Mouse (Mus musculus) intestine, embryonic 14.5 days (tissue): Measurements from ENCODE around the gene Cyp2w1. TPM values are rescaled to one million over a fixed set of nuclear protein-coding genes. Genes with fewer than 3 reads are reported as not detected.

ENCODE experiments used
- ATAC-seq: fragments of 200-750 bp; cut with Nextera tagmentation; replicated peaks from 2 replicates; pipeline ENCODE4 v1.8.0; 2017; ENCODE audit warnings: low read depth, moderate number of reproducible peaks, moderate TSS enrichment, moderate library complexity; ENCODE audit not compliant: low FRiP score, low TSS enrichment
- DNase-seq: peaks from one replicate; pipeline ENCODE4 v3.0.0-alpha.2; 2018; ENCODE audit warnings: low spot score
- H3K27ac ChIP-seq: fragments of 300-500 bp; sonication (generic); 2 replicates; pipeline ENCODE4 v1.5.1; 2014; ENCODE audit warnings: low read depth, mild to moderate bottlenecking, control low read depth
- H3K27me3 ChIP-seq: fragments of 300-500 bp; sonication (generic); replicated peaks from 2 replicates; pipeline ENCODE4 v1.6.1; 2014; ENCODE audit warnings: low read length, control low read depth; ENCODE audit not compliant: control insufficient read depth, insufficient read depth
- H3K36me3 ChIP-seq: fragments of 300-500 bp; sonication (generic); 2 replicates; pipeline ENCODE4 v1.6.1; 2014; ENCODE audit warnings: low read length, control low read depth; ENCODE audit not compliant: control insufficient read depth, insufficient read depth
- H3K4me1 ChIP-seq: fragments of 300-500 bp; sonication (generic); replicated peaks from 2 replicates; pipeline ENCODE4 v1.6.1; 2014; ENCODE audit warnings: low read length, control low read depth, mixed read lengths; ENCODE audit not compliant: control insufficient read depth, insufficient read depth
- H3K4me2 ChIP-seq: fragments of 300-500 bp; sonication (generic); 2 replicates; pipeline ENCODE4 v1.6.1; 2014; ENCODE audit warnings: low read length
- H3K4me3 ChIP-seq: fragments of 300-500 bp; sonication (generic); 2 replicates; pipeline ENCODE4 v1.5.1; 2014; ENCODE audit warnings: low read depth, low read length, control low read depth, mixed read lengths
- H3K9ac ChIP-seq: fragments of 300-500 bp; sonication (generic); 2 replicates; pipeline ENCODE4 v1.6.1; 2014; ENCODE audit warnings: mild to moderate bottlenecking, low read length
- H3K9me3 ChIP-seq: fragments of 300-500 bp; sonication (generic); 2 replicates; pipeline ENCODE4 v1.6.1; 2016; ENCODE audit warnings: low read length, control low read depth; ENCODE audit not compliant: control insufficient read depth
- WGBS: fragments of 180-500 bp; shearing (Covaris S2); extraction: QIAGEN DNeasy Blood & Tissue Kit; methylation state at CpG from one replicate; pipeline ENCODE4 v1.1.7; 2014; 5-methylcytosine and 5-hydroxymethylcytosine counted together
- polyA plus RNA-seq: library from polyadenylated mRNA; unstranded; fragments of >200 nt; fragmentation: Nextera tagmentation; extraction: Ambion mirVana; gene quantifications from 2 replicates; pipeline ENCODE4 v1.2.1, GENCODE M21; 2014

Cyp2w1 gene
- 5.9 and 9.1 TPM in 2 replicates for polyA plus RNA-seq

GRCm38 (mm10) chr5:139352317-139352716, at the start of gene Cyp2w1:
TSS of gene Cyp2w1 (plus strand) at chr5:139352617.
- ATAC-seq (no peak), DNase-seq (no peak)
- H3K36me3 ChIP-seq = no peaks in the 10 kb centered on the region
- peak within 1 kb of the TSS; percentile 70 for H3K27ac ChIP-seq
- no peaks in the 10 kb centered on the region for H3K9me3 ChIP-seq
- H3K4me1 ChIP-seq = peaks cover 14% of the 10 kb centered on the region
- 41% methylated on average over 6 of the region's 6 CpGs for WGBS
- H3K27me3 ChIP-seq = no peaks in the 10 kb centered on the region
- peak within 1 kb of the TSS; percentile 25; the same call in 1 of the 2 replicates for H3K4me2 ChIP-seq
- H3K9ac ChIP-seq = 0 out of 2 replicates have a peak within 1 kb of the TSS, but pooled peaks have one; percentile 7
- H3K4me3 ChIP-seq = no peak within 1 kb of the TSS

DNA sequence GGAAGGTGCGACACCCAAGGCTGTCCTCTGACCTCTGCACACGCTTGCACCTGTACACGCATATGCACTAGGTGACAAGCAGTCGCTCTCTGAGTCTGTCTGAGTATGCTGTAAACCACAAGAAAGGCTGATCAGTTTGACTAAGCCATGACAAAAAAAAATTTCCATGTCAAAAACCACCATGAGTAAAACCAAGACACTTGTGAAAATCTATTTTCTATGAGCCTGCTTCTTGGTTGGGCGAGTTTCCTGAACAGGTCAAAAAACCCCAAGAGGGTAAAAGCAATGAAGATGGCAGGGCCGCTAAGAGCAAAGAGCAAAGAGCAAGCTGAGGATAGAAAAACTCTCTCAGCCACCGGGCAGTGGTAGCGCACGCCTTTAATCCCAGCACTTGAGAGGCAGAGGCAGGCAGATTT, 48.8 kb upstream of the Cyp2w1 start:
- DNase-seq (no peak), ATAC-seq (no peak)
- peaks cover 4% of the 10 kb centered on the region; the same call in 1 of the 2 replicates for H3K4me1 ChIP-seq
- 87% methylated on average over 9 of the region's 9 CpGs for WGBS
- no peaks in the 10 kb centered on the region for H3K9me3 ChIP-seq
- no peak overlapping the region for H3K9ac ChIP-seq
- H3K4me3 ChIP-seq = no peak overlapping the region
- H3K27ac ChIP-seq = no peak overlapping the region
- no peak overlapping the region for H3K4me2 ChIP-seq
- no peaks in the 10 kb centered on the region for H3K27me3 ChIP-seq
- no peaks in the 10 kb centered on the region for H3K36me3 ChIP-seq

DNA sequence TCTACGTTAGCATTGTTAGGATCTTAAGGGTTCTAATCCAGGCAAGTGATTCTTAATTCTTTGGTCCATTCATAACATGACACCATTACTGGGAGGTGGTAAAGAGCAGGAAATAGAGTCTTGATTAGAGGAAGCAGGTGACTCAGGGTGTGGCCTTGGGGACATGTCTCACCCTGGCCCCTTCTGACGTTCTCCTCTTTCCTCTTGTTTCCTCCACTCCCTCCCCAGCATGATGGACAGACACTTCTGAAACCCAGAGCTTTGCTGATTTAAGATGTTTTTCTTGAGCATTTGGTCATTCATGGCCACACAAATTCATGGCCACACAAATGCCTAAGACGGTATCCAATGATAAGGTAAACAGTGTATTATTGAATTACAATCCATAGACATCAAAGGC, 42.5 kb upstream of the Cyp2w1 start:
- no peak overlapping the region for H3K9ac ChIP-seq
- WGBS = 76% methylated on average over 3 of the region's 3 CpGs
- H3K9me3 ChIP-seq = no peaks in the 10 kb centered on the region
- H3K4me1 ChIP-seq = no peaks in the 10 kb centered on the region
- H3K4me3 ChIP-seq = no peak overlapping the region
- H3K27ac ChIP-seq = no peak overlapping the region
- H3K36me3 ChIP-seq = no peaks in the 10 kb centered on the region
- DNase-seq (no peak), ATAC-seq (no peak)
- H3K27me3 ChIP-seq = no peaks in the 10 kb centered on the region
- no peak overlapping the region for H3K4me2 ChIP-seq

DNA sequence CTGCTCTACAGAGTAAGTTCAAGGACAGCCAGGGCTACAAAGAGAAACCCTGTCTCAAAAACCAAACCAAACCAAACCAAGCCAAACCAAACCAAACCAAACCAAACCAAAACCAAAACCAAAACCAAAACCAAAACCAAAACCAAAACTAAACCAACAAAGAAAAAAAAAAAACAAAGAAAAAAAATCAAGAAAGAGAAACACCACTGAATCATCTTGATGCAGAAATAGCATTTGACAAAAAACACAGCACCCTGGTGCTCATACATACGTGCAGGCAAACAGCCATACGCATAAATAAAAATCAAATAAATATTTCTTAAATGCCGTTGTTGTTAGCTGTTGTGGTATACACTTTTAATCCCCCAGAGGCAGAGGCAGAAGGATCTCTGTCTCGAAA, 41.9 kb upstream of the Cyp2w1 start:
- no peak for ATAC-seq
- no peak for DNase-seq
- Histone ChIP-seq H3K27me3 (no peaks in the 10 kb centered on the region), H3K9me3 (no peaks in the 10 kb centered on the region), H3K36me3 (no peaks in the 10 kb centered on the region), H3K4me3 (no peak overlapping the region), H3K9ac (no peak overlapping the region), H3K4me2 (no peak overlapping the region), H3K4me1 (no peaks in the 10 kb centered on the region), H3K27ac (no peak overlapping the region)
- WGBS = 86% methylated on average over 4 of the region's 4 CpGs

DNA sequence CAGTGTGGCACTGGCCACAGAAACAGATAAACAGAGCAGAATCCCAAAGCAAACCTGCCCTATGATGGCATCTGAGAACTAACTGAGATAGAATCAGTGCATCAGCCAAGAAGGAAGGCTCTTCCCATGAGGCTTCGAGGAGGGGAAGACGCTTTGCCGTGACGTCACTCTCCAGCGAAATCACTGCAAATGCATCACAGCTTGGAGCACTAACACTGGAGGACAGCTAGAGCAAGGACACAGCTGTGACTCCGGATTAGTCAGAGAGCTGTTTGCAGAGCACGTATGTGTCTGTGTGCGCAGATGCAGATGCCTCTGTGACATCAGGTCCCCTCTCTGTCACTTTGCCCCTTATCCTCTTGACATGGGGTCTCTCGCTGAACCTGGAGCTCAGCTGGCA, 40.6 kb upstream of the Cyp2w1 start:
- no peak for DNase-seq
- Histone ChIP-seq H3K27ac (no peak overlapping the region), H3K9ac (no peak overlapping the region), H3K4me2 (no peak overlapping the region), H3K27me3 (no peaks in the 10 kb centered on the region), H3K36me3 (no peaks in the 10 kb centered on the region), H3K4me1 (no peaks in the 10 kb centered on the region), H3K9me3 (no peaks in the 10 kb centered on the region), H3K4me3 (no peak overlapping the region)
- ATAC-seq = no peak
- WGBS = 90% methylated on average over 9 of the region's 9 CpGs

GRCm38 (mm10) chr5:139313536-139313935, 38.9 kb upstream of the Cyp2w1 start:
- Histone ChIP-seq H3K4me1 (no peaks in the 10 kb centered on the region), H3K9ac (no peak overlapping the region), H3K27me3 (no peaks in the 10 kb centered on the region), H3K36me3 (no peaks in the 10 kb centered on the region), H3K27ac (no peak overlapping the region), H3K4me3 (no peak overlapping the region), H3K4me2 (no peak overlapping the region), H3K9me3 (no peaks in the 10 kb centered on the region)
- WGBS = 82% methylated on average over 9 of the region's 9 CpGs
- DNase-seq (no peak), ATAC-seq (no peak)

DNA sequence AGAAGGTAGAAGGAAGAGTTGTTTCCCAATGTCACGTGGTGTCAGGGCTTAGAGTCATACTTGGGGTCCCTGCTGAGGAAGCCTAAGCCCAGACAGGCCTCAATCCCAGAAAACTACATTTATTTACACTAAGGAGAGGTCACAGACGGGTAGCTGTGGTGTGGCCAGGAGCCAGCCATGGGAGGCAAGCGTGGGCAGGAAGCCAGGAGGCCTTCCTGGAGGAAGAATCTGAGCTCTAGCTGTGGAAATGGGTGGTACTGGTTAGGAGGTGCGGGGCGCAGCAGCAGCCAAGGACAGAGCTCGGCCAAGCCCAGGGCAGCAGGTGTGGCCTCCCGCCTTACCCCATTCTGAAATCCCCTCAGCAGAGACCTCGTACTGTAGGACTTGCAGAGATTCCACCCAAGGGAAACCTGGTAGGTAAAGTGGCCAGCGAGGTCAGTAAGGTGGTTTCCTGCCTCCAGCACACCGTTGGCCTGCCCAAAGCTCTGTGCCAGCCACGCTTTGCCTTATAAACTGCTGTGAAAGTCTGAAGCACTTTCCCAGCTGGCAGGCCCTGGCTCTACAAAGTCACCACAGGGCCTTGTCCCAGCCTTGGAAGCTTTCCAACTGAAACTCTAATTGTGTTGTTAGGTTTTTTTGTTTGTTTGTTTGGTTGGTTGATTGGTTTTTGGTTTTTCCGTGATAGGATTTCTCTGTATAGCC, 37.3 kb upstream of the Cyp2w1 start:
- no peak for DNase-seq
- H3K27ac ChIP-seq = no peak overlapping the region
- no peaks in the 10 kb centered on the region for H3K36me3 ChIP-seq
- ATAC-seq = no peak
- no peak overlapping the region for H3K9ac ChIP-seq
- 83% methylated on average over 12 of the region's 12 CpGs for WGBS
- no peaks in the 10 kb centered on the region for H3K4me1 ChIP-seq
- no peaks in the 10 kb centered on the region for H3K27me3 ChIP-seq
- H3K4me3 ChIP-seq = no peak overlapping the region
- no peak overlapping the region for H3K4me2 ChIP-seq
- H3K9me3 ChIP-seq = no peaks in the 10 kb centered on the region

- H3K9ac ChIP-seq = no peak overlapping the region
- H3K4me3 ChIP-seq = no peak overlapping the region
- H3K27ac ChIP-seq = peak overlapping the region; percentile 1; the same call in 1 of the 2 replicates
- H3K36me3 ChIP-seq = no peaks in the 10 kb centered on the region
- 68% methylated on average over 6 of the region's 6 CpGs for whole genome bisulfite sequencing
- H3K4me1 ChIP-seq = no peaks in the 10 kb centered on the region
- H3K4me2 ChIP-seq = no peak overlapping the region
- no peaks in the 10 kb centered on the region for H3K9me3 ChIP-seq
- DNase-seq = peak; percentile 73
- no peaks in the 10 kb centered on the region for H3K27me3 ChIP-seq
- ATAC-seq = peak; percentile 84
Observed at GRCm38 (mm10) chr5:139316982-139317675, 35.3 kb upstream of the Cyp2w1 start.
